Mouse (Mus musculus): Measurements from ENCODE around the gene Psmd7. TPM values are rescaled to one million over a fixed set of nuclear protein-coding genes. Genes with fewer than 3 reads are reported as not detected.

Gene Psmd7
- polyA plus RNA-seq, 1 experiment from 2014 or later, result 342 TPM

DNA sequence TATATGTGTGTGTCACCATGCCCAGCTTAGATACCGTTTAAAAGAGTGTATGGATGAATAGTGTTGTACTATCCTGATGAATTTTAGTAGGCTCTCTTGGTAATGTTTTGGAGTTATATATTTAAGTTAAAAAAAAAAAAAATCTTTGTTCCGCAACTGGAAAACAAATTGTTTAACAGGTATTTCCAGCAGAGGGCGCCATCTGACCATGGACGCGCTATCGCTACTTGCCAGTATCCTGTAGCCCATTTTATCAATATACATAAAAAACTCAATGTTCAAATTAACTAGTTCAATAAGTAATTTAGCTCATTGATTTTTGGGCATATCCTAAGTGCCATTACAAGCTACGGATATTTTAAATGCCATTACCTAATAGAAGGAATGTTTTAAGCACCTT is 14.8 kb upstream of the Psmd7 start:
- Histone ChIP-seq H3K9ac (no peak overlapping the region), H3K27ac (no peak overlapping the region), H3K36me3 (no peaks in the 10 kb centered on the region), H3K9me3 (no peaks in the 10 kb centered on the region), H3K4me3 (no peak overlapping the region), H3K4me1 (no peaks in the 10 kb centered on the region), H3K27me3 (no peaks in the 10 kb centered on the region), H3K4me2 (replicated peaks) (no peak overlapping the region)
- ATAC-seq (ENCODE audit: insufficient number of reproducible peaks, insufficient read depth, low FRiP score, low TSS enrichment), result no peak
- 6% methylated on average over 7 of the region's 7 CpGs for WGBS

- Histone ChIP-seq H3K4me2 (replicated peaks) (no peak overlapping the region), H3K9ac (no peak overlapping the region), H3K36me3 (no peaks in the 10 kb centered on the region), H3K9me3 (no peaks in the 10 kb centered on the region), H3K4me1 (no peaks in the 10 kb centered on the region), H3K27me3 (no peaks in the 10 kb centered on the region), H3K4me3 (no peak overlapping the region), H3K27ac (no peak overlapping the region)
- no peak for ATAC-seq (ENCODE audit: insufficient number of reproducible peaks, insufficient read depth, low FRiP score, low TSS enrichment)
- WGBS, result 84% methylated on average over 9 of the region's 9 CpGs
These were observed 11.4 kb upstream of the Psmd7 start for GRCm38 (mm10) chr8:107599691-107600090.

- 84% methylated on average over 1 of the region's 1 CpGs for WGBS
- no peaks in the 10 kb centered on the region for H3K27me3 ChIP-seq
- H3K9me3 ChIP-seq, result no peaks in the 10 kb centered on the region
- H3K9ac ChIP-seq, result no peak overlapping the region
- no peak overlapping the region for H3K4me2 ChIP-seq (replicated peaks)
- H3K4me3 ChIP-seq, result no peak overlapping the region
- no peaks in the 10 kb centered on the region for H3K4me1 ChIP-seq
- H3K27ac ChIP-seq, result no peak overlapping the region
- H3K36me3 ChIP-seq, result no peaks in the 10 kb centered on the region
- no peak for ATAC-seq (ENCODE audit: insufficient number of reproducible peaks, insufficient read depth, low FRiP score, low TSS enrichment)
These were observed 9.5 kb upstream of the Psmd7 start for GRCm38 (mm10) chr8:107597731-107598130.

GRCm38 (mm10) chr8:107594817-107595216 is 6.6 kb upstream of the Psmd7 start:
- Histone ChIP-seq H3K9me3 (no peaks in the 10 kb centered on the region), H3K27me3 (no peaks in the 10 kb centered on the region), H3K9ac (no peak overlapping the region), H3K4me1 (no peaks in the 10 kb centered on the region), H3K4me2 (replicated peaks) (no peak overlapping the region), H3K27ac (no peak overlapping the region), H3K4me3 (no peak overlapping the region), H3K36me3 (no peaks in the 10 kb centered on the region)
- 67% methylated on average over 6 of the region's 6 CpGs for WGBS
- ATAC-seq (ENCODE audit: insufficient number of reproducible peaks, insufficient read depth, low FRiP score, low TSS enrichment), result no peak

DNA sequence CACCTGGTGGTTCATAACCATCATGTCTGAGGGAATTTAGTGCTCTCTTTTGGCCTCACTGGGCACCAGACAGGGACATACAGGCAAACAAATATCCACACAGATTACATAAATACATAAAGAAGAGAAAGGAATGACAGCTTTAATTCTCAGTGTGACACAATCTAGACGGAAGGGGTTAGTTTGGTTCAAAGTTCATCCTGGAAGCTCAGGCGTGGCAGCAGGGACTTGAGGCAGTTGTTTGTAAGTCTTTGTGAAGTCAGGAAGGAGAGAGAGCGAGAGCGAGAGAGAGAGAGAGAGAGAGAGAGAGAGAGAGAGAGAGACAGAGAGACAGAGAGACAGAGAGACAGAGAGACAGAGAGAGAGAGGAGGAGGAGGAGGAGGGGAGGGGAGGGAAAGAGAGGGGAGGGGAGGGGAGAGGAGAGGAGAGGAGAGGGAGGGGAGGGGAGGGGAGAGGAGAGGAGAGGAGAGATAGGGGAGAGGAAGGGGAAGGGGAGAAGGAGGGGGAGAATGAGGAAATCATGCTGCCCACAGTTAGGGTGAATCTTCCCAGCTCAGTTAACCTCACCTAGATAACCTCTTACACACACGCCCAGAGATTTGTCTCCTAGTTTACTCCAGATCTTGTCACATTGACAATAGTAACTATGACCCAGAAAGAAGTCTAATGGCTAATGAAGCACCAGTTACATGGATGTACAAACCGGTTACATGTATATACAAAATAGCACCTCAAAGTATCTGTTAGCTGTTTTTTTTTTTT is 5.9 kb upstream of the Psmd7 start:
- no peaks in the 10 kb centered on the region for H3K36me3 ChIP-seq
- no peaks in the 10 kb centered on the region for H3K4me1 ChIP-seq
- no peaks in the 10 kb centered on the region for H3K27me3 ChIP-seq
- ATAC-seq (ENCODE audit: insufficient number of reproducible peaks, insufficient read depth, low FRiP score, low TSS enrichment), result no peak
- no peak overlapping the region for H3K4me2 ChIP-seq (replicated peaks)
- no peak overlapping the region for H3K4me3 ChIP-seq
- H3K9me3 ChIP-seq, result no peaks in the 10 kb centered on the region
- H3K9ac ChIP-seq, result no peak overlapping the region
- WGBS, result 76% methylated on average over 6 of the region's 6 CpGs
- no peak overlapping the region for H3K27ac ChIP-seq

DNA sequence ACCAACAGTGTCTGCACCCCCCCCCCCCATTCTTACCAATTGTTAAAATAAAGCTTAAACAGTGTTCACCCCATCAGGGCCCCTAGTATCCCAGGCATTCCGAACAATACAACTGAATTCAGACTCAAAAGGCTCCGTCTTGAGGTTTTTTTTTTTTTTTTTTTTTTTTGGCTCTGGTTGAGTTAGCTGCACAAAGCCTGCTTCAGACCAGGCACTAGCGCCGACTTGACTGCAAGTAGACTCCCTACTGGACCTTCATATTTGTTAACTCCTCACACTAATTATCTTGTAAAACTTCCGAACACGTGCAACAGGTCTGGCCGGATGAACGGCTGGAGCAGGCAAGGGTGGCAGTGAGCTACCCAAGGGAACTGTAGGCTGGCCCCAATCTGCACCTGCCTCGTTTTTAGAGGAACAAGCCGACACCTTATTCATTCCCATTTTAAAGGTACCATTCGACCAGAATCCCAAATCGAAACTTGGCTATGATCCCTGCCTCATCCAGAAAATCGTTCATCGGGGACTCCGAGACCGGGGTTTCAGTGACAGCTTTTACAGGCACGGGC is 752 bp downstream of the Psmd7 start:
- under 1% methylated on average over 17 of the region's 17 CpGs for whole genome bisulfite sequencing
- peak overlapping the region; percentile 92 for H3K9ac ChIP-seq
- H3K4me1 ChIP-seq, result peaks cover 14% of the 10 kb centered on the region
- peak overlapping the region; percentile 83 for H3K27ac ChIP-seq
- H3K36me3 ChIP-seq, result peaks cover 35% of the 10 kb centered on the region
- no peaks in the 10 kb centered on the region for H3K9me3 ChIP-seq
- H3K4me2 ChIP-seq (replicated peaks), result peak overlapping the region; percentile 69
- H3K27me3 ChIP-seq, result no peaks in the 10 kb centered on the region
- H3K4me3 ChIP-seq, result peak overlapping the region; percentile 93
- ATAC-seq (ENCODE audit: insufficient number of reproducible peaks, insufficient read depth, low FRiP score, low TSS enrichment), result no peak

DNA sequence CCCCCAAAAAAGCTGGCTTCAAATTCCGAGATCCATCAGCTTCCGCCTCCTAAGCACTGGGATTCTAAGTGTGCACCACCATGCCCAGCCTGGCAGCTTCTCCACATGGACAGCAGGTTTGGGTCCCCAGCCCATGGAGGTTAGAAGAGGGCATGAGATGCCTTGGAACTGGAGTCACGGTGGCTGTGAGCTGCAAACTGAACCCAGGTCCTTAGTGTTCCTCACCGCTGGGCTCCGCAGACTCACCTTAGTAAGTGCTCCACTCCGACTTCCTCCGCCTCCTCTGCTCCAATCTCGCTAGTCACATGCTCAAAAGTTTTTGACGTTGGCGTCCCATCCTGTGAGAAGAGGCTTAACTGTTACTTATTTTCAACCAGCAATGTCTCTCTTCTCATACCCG is 6.1 kb downstream of the Psmd7 start:
- H3K4me1 ChIP-seq, result peaks cover 13% of the 10 kb centered on the region
- H3K9me3 ChIP-seq, result no peaks in the 10 kb centered on the region
- H3K36me3 ChIP-seq, result peaks cover 80% of the 10 kb centered on the region
- WGBS, result 93% methylated on average over 11 of the region's 11 CpGs
- no peak overlapping the region for H3K27ac ChIP-seq
- H3K27me3 ChIP-seq, result no peaks in the 10 kb centered on the region
- H3K4me2 ChIP-seq (replicated peaks), result no peak overlapping the region
- no peak overlapping the region for H3K9ac ChIP-seq
- no peak for ATAC-seq (ENCODE audit: insufficient number of reproducible peaks, insufficient read depth, low FRiP score, low TSS enrichment)
- no peak overlapping the region for H3K4me3 ChIP-seq

GRCm38 (mm10) chr8:107581536-107581935 is 6.7 kb downstream of the Psmd7 start:
- no peaks in the 10 kb centered on the region for H3K9me3 ChIP-seq
- H3K4me3 ChIP-seq, result no peak overlapping the region
- no peak overlapping the region for H3K4me2 ChIP-seq (replicated peaks)
- peaks cover 7% of the 10 kb centered on the region for H3K4me1 ChIP-seq
- ATAC-seq (ENCODE audit: insufficient number of reproducible peaks, insufficient read depth, low FRiP score, low TSS enrichment), result no peak
- peaks cover 80% of the 10 kb centered on the region for H3K36me3 ChIP-seq
- H3K27me3 ChIP-seq, result no peaks in the 10 kb centered on the region
- no peak overlapping the region for H3K27ac ChIP-seq
- whole genome bisulfite sequencing, result 97% methylated on average over 4 of the region's 4 CpGs
- no peak overlapping the region for H3K9ac ChIP-seq

GRCm38 (mm10) chr8:107580879-107581278 is 7.4 kb downstream of the Psmd7 start:
- Histone ChIP-seq H3K4me2 (replicated peaks) (no peak overlapping the region), H3K27me3 (no peaks in the 10 kb centered on the region), H3K9ac (no peak overlapping the region), H3K4me1 (peaks cover under 1% of the 10 kb centered on the region), H3K9me3 (no peaks in the 10 kb centered on the region), H3K36me3 (peaks cover 77% of the 10 kb centered on the region), H3K27ac (no peak overlapping the region), H3K4me3 (no peak overlapping the region)
- no peak for ATAC-seq (ENCODE audit: insufficient number of reproducible peaks, insufficient read depth, low FRiP score, low TSS enrichment)
- 94% methylated on average over 13 of the region's 13 CpGs for WGBS

DNA sequence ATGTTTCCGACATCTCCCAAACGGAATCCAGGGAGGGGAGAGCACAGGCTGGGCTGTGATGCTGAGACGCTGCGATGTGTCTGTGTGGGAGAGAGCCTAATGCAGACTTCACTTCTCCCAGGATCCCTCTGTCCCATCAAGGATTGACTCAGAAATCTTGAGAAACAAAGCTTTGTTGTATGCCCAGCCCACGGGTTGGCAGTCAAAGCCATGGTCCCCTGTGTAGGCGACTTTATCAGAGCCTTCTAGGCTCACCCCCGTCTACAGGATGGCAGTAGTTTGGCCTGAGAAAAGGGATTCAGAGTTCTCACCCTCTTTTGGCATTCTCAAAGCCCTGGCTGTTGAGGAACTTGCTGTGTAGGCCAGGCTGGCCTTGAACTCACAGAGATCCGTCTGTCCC is 9.7 kb downstream of the Psmd7 start:
- WGBS, result 87% methylated on average over 8 of the region's 8 CpGs
- Histone ChIP-seq H3K36me3 (peaks cover 55% of the 10 kb centered on the region), H3K9ac (no peak overlapping the region), H3K4me1 (no peaks in the 10 kb centered on the region), H3K4me2 (replicated peaks) (no peak overlapping the region), H3K27ac (no peak overlapping the region), H3K4me3 (no peak overlapping the region), H3K9me3 (no peaks in the 10 kb centered on the region), H3K27me3 (no peaks in the 10 kb centered on the region)
- no peak for ATAC-seq (ENCODE audit: insufficient number of reproducible peaks, insufficient read depth, low FRiP score, low TSS enrichment)

GRCm38 (mm10) chr8:107578132-107578531 is 10.1 kb downstream of the Psmd7 start:
- Histone ChIP-seq H3K4me2 (replicated peaks) (no peak overlapping the region), H3K27me3 (no peaks in the 10 kb centered on the region), H3K9me3 (no peaks in the 10 kb centered on the region), H3K27ac (no peak overlapping the region), H3K36me3 (peaks cover 51% of the 10 kb centered on the region), H3K9ac (no peak overlapping the region), H3K4me3 (no peak overlapping the region), H3K4me1 (no peaks in the 10 kb centered on the region)
- 88% methylated on average over 8 of the region's 8 CpGs for WGBS
- ATAC-seq (ENCODE audit: insufficient number of reproducible peaks, insufficient read depth, low FRiP score, low TSS enrichment), result no peak

DNA sequence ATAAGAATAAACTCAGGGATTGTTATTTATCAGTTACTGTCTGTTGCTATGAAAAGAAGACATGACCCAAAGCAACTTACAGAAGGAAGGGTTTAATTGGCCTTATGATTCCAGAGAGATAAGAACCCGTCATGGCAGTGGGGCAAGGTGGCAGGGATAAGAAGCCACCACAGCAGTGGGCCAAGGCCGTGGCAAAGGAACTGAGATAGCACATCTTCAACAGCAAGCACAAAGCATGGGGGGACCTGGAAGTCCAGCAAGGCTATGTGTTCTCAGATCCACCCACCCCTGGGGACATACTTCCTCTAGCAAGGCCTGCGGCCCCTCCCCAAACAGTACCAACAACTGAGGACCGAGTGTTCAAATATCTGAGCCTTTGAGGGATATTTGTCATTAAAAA is 10.6 kb downstream of the Psmd7 start:
- Histone ChIP-seq H3K9me3 (no peaks in the 10 kb centered on the region), H3K27ac (no peak overlapping the region), H3K4me3 (no peak overlapping the region), H3K36me3 (peaks cover 46% of the 10 kb centered on the region), H3K4me1 (no peaks in the 10 kb centered on the region), H3K27me3 (no peaks in the 10 kb centered on the region), H3K4me2 (replicated peaks) (no peak overlapping the region), H3K9ac (no peak overlapping the region)
- no peak for ATAC-seq (ENCODE audit: insufficient number of reproducible peaks, insufficient read depth, low FRiP score, low TSS enrichment)
- 78% methylated on average over 4 of the region's 4 CpGs for WGBS
